In the genomic region with DNA sequence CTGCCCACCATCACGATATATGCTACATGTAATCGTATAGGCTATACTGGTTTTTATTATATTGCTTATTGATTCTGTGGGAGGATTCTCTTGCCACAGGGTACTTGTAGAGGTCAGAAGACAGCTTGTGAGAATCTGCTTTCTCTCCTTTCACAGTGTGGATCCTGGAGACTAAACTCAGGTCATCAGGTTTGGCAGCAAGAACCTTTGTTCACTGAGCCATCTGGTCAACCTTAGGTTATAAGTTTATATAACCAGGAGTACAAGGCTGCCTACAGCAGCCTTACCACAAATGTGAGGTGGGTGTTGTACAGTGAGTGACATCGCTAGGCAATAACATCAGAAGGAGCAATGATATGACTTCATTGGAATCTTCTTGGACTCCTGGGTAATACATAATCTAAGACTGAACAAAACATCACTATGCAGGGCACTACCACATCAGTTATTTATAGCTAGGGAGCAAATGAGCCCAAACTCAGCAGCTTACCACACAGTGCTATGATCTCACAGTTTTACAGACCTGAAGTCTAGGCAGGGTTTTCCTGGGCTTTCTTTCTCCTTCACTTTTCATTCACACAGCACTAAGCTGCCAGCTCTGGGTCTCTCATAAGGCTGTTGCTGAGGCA, we compare ENCODE assay signal across 10 mouse cellular contexts.
"Had no signal": no experiment of that assay in that cellular context is flagged by ENCODE, and none has a peak within 500 bp of the region (broad histone marks: within the 10 kb centered on the region; RNA-seq: fewer than 3 reads in every experiment).

No protein-coding gene starts in this region.

- H3K36me3 ChIP-seq: limb, embryonic 13.5 days; neural tube, embryonic 15.5 days had no signal

- H3K27me3 ChIP-seq: limb, embryonic 13.5 days; neural tube, embryonic 15.5 days had no signal

- H3K4me3 ChIP-seq: layer of hippocampus, adult 2 months; limb, embryonic 13.5 days; myocyte; neural tube, embryonic 15.5 days had no signal

- H3K27ac ChIP-seq: layer of hippocampus, adult 2 months; limb, embryonic 13.5 days; liver, embryonic 14.5 days; neural tube, embryonic 15.5 days; stomach, postnatal 0 days had no signal

- DNase-seq: kidney, postnatal 4 days; lung, adult 18-20 months; midbrain, embryonic 14.5 days; thymus, postnatal 4 days had no signal

- H3K4me2 ChIP-seq: limb, embryonic 13.5 days; neural tube, embryonic 15.5 days had no signal

- H3K9ac ChIP-seq: limb, embryonic 13.5 days; liver, embryonic 14.5 days; neural tube, embryonic 15.5 days had no signal

- H3K9me3 ChIP-seq: limb, embryonic 13.5 days; neural tube, embryonic 15.5 days had no signal
